Mouse (Mus musculus): ENCODE measurements around the gene Gm42372.

The Gm42372 gene

GRCm38 (mm10) chr7:16982859-16983568, at the start of gene Gm42372:
Gene Gm42372, plus strand, starts transcription at chr7:16983086.
- in situ Hi-C loops (cut with MboI), result loop anchor here (10.0 kb wide), 1 partner anchor 62 kb away; no protein-coding TSS in a partner anchor

DNA sequence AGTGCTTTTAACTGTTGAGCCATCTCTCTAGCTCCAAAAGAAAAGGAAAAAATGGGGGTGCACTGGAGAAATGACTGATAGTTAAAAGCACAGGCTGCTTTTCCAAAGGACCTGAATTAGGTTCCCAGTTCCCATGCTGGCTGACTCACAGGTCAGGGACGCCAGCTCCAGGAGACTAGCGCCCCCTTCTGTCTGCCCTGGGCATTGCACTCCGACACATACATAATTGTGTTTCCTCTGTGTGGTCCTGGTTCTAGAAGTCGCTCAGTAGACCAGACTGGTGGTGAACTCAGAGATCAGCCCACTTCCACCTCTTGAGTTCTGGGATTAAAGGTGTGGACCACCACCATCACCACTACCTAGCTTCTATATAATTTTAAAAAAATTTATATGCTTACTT, 45.6 kb upstream of the Gm42372 start:
- in situ Hi-C loops (cut with MboI), result loop anchor here (10.0 kb wide), 2 partner anchors 57 to 117 kb away; partner anchors contain the start of gene Ccdc8

GRCm38 (mm10) chr7:16938117-16938791, 44.6 kb upstream of the Gm42372 start:
- in situ Hi-C loops (cut with MboI), result loop anchor here (10.0 kb wide), 2 partner anchors 57 to 117 kb away; partner anchors contain the start of gene Ccdc8

- in situ Hi-C loops (cut with MboI), result no loop called here
Measured at GRCm38 (mm10) chr7:16940292-16940691, 42.6 kb upstream of the Gm42372 start.

DNA sequence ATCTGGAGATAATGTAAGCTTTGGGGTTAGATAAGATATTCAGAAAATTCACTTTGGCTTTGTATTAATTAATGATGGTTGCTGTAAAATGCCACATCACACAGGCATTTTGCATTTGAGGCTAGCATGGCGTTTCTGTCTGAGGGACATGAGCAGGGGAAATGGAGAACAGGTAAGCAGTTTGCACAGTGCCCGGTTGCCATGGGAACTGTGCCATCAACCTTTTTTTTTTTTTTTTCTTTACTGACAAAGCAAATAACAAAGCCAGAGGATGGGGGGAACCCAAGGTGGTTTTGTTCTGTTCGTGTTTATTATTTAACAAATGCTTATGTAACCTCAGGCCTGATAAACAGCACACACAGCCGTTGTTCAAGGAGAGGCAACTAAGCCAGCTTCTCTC, 40.0 kb upstream of the Gm42372 start:
- in situ Hi-C loops (cut with MboI), result no loop called here

DNA sequence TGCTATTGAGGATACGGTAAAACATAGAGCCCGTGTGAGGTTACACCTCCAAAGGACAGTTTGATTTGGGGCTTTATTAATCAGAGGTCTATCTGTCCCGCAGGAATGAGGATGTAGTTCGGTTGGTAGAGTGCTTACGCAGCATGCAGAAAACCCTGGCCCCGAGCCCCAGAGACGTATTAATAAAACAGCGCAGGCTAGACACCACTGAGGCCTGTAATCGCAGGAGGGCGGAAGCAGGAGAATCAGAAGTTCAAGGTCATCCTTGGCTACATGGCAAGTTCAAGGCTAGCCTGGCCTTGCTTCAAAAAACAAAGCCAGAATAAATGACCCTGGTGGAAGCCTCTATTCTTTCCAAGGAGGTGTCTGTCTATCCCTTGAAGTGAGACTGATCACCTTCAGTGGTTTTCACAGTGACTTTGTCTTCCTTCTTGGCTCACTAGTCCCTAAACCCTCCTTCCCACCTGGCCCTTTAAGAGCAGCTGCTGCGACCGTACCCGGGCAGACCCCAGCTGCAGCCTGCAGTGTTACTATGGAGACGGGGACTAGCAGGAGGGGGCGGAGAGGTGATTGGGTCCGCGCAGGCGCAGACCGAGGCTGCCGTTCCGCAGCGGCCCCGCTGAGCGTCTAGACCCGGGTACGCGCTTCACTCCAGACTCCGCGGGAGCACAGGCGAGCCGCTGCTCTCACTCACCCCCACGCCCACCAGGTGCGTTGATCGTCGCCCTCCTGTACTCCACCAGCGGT, 38.7 kb upstream of the Gm42372 start, which contains the start of gene Pnmal2:
Gene Pnmal2 (plus strand): TSS at position 622 of the 747 bp plus-strand sequence.
- in situ Hi-C loops (cut with MboI), result no loop called here

GRCm38 (mm10) chr7:16944808-16945315, 38.0 kb upstream of the Gm42372 start:
- in situ Hi-C loops (cut with MboI), result no loop called here

- in situ Hi-C loops (cut with MboI), result no loop called here
Measured at GRCm38 (mm10) chr7:16945419-16945818, 37.5 kb upstream of the Gm42372 start.

DNA sequence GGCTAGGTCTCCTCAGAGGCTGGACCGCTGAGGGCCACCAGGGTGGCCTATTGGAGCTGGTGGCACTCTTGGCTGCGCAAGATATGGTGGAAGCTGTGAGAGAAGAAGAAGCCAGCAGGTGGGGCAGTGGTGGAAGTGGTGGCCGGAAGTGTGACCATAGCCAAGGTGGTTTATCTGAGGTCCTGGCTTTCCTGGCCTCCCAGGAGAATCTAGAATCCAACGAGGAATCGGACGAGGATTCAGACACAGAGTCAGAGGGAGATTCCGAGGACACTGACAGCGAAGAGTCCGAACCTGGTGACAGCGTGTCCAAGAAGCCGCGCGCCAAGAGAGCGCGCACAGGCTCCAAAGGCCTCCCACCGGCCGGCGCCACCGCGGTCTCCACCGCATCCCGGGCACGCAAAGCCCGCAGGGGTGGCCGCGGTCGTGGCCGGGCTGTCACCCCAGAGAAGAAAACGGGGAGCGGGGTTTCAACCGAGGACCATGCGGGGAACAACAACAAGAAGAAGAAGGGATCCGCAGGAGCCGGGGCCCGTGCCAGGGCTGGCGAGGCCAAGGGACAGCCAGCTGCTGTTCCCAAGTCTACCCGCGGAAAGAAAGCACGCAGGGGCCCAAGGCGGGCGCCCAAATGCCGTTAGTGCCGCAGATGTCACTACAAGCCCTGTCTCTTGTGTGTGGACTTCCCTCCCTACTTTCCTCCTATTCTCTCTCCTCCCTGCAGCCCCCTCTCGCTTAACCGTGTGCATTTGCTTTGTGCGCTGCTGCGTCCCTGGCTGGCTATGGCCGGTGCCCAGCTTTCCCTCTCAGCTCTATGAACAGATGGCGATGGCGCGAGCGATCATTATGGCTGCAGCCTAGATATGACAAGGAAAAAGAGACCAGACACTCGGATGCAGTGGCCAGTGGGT, 36.2 kb upstream of the Gm42372 start:
- in situ Hi-C loops (cut with MboI), result no loop called here

- in situ Hi-C loops (cut with MboI), result no loop called here
Measured at GRCm38 (mm10) chr7:16947349-16947895, 35.5 kb upstream of the Gm42372 start.

DNA sequence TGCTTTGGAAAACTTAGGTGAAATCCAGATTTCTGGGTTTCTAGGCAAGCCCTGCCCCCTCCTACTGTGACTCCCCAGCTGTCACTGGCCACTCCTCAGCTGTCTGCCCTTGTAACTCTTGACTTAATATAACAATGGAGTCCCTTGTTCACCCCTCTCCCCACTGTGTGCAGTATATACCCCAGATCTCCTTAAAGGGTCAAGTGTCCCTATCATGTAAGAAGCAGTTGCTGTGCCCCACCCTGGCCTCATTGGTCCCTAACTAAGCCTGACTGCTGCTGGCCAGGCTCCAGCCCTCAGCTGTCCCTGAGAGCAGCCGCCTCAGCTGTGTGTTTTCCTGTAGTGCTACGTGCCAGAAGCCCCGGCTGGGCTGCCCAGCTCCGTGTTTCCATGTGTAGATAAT, 34.9 kb upstream of the Gm42372 start:
- in situ Hi-C loops (cut with MboI), result no loop called here

GRCm38 (mm10) chr7:16948923-16949458, 33.9 kb upstream of the Gm42372 start:
- in situ Hi-C loops (cut with MboI), result no loop called here

DNA sequence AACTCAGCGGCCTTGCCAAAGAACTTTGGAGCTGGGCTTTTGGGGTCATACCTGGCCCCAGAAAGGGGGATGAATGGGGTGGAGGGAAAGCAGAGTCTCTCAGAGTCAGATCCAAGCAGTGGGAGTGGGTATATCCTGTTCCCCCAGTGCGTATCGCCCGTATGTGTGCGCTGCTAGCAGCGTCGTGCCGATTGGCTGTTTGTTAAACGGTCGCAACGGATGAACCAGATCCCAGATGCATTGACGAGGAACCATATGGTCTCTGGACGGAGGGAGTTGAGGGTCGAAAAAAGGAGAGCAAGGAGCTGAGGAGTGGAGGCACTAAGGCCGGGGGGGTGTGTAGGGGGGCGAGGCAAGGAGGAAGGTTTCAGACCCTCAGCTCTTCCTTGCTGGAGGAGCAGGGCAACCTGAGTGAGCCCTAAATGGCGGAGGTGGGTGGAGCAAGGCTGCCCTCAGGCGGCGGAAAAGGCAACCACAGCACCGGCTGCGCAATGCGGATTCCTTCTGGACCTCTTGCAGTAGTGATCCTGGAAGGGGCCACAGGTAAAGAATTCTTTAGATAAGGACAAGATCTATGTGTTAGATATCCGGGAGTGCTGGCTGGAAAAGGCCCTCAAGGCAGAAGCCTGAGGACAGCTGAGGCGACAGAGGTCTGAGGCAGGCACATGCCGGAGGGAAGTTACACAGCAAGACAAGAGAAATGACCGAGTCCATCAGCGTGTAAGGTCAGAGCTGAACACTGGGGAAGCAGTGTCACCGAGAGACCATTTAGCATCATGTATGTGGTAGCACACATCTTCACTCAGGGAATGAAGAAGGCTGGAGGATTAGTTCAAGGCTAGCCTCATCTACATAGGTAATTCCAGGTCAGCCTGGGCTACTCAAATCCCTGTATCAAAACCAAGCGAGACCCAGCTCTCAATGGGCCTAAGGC, 32.7 kb upstream of the Gm42372 start:
- in situ Hi-C loops (cut with MboI), result loop anchor here (5.0 kb wide), 1 partner anchor 52 kb away; no protein-coding TSS in a partner anchor

GRCm38 (mm10) chr7:16950861-16951635, 31.8 kb upstream of the Gm42372 start:
- in situ Hi-C loops (cut with MboI), result loop anchor here (5.0 kb wide), 1 partner anchor 51 kb away; no protein-coding TSS in a partner anchor

DNA sequence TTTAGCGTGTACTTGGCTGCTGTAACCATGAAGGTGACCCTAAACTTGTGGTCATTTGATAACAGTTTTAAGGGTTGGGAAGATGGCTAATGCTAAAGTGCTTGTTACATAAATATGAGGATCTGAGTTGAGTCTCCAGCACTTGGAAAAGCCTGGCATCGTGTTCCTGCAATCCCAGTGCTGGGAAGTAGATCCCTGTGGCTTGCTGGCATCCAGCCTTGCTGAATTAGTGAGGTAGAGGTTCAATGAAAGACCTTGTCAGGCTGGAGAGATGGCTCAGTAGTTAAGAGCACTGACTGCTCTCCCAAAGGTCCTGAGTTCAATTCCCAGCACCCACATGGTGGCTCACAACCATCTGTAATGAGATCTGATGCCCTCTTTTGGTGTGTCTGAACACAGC, 29.1 kb upstream of the Gm42372 start:
- in situ Hi-C loops (cut with MboI), result loop anchor here (5.0 kb wide), 1 partner anchor 49 kb away; no protein-coding TSS in a partner anchor

DNA sequence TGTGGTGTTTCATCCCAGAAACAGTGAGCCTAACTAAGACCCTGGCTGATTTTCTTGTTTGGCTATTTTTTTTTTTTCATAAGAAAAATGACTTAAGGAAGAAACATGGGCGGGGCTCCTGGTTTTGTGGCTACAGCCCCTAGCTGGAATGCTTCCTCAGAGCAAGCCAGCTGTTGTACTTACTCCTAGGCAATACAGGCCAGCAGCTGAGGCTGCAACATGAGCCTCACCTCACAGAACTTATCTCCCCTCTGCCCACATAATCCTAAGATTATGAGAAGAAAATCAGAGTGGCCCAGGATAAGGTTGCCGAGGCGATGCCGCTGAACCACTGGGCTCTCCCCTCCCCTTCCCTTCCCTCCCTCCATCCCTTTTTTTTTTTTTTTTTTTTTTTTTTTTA, 27.2 kb upstream of the Gm42372 start:
- in situ Hi-C loops (cut with MboI), result no loop called here

- in situ Hi-C loops (cut with MboI), result no loop called here
Measured at GRCm38 (mm10) chr7:16956410-16957265, 26.2 kb upstream of the Gm42372 start.
